Mouse (Mus musculus) stomach, embryonic 16.5 days (tissue): ENCODE data around the gene Uprt. TPM values are rescaled to one million over a fixed set of nuclear protein-coding genes. Genes with fewer than 3 reads are reported as not detected.

Source experiments
- ATAC-seq: fragments of 200-750 bp; cut with Nextera tagmentation; 2 replicates; pipeline ENCODE4 v1.8.0; 2017; ENCODE audit warnings: moderate number of reproducible peaks, moderate TSS enrichment; ENCODE audit not compliant: insufficient read depth, low FRiP score
- H3K27ac ChIP-seq: fragments of 300-500 bp; sonication (generic); 2 replicates; pipeline ENCODE4 v1.5.1; 2014; ENCODE audit warnings: low read length
- H3K27me3 ChIP-seq: fragments of 300-500 bp; sonication (generic); 2 replicates; pipeline ENCODE4 v1.6.1; 2014; ENCODE audit warnings: low read length, control low read depth, mixed read lengths; ENCODE audit not compliant: control insufficient read depth, insufficient read depth
- H3K36me3 ChIP-seq: fragments of 300-500 bp; sonication (generic); 2 replicates; pipeline ENCODE4 v1.6.1; 2014; ENCODE audit warnings: low read length; ENCODE audit not compliant: control insufficient read depth, insufficient read depth
- H3K4me1 ChIP-seq: fragments of 300-500 bp; sonication (generic); 2 replicates; pipeline ENCODE4 v1.6.1; 2014; ENCODE audit warnings: low read length, control low read depth, mixed read lengths; ENCODE audit not compliant: control insufficient read depth, insufficient read depth
- H3K4me2 ChIP-seq: fragments of 300-500 bp; sonication (generic); 2 replicates; pipeline ENCODE4 v1.6.1; 2014; ENCODE audit warnings: low read depth, low read length, mixed read lengths
- H3K4me3 ChIP-seq: fragments of 300-500 bp; sonication (generic); replicated peaks from 2 replicates; pipeline ENCODE4 v1.5.1; 2014; ENCODE audit warnings: mild to moderate bottlenecking, low read length
- H3K9ac ChIP-seq: fragments of 300-500 bp; sonication (generic); 2 replicates; pipeline ENCODE4 v1.6.1; 2014; ENCODE audit warnings: low read length
- H3K9me3 ChIP-seq: fragments of 300-500 bp; sonication (generic); replicated peaks from 2 replicates; pipeline ENCODE4 v1.6.1; 2016; ENCODE audit warnings: low read length, control low read depth; ENCODE audit not compliant: control insufficient read depth
- WGBS: fragments of 180-500 bp; shearing (Covaris S2); extraction: QIAGEN DNeasy Blood & Tissue Kit; methylation state at CpG from one replicate; pipeline ENCODE4 v1.1.7; 2014; 5-methylcytosine and 5-hydroxymethylcytosine counted together
- polyA plus RNA-seq: library from polyadenylated mRNA; unstranded; fragments of >200 nt; fragmentation: Nextera tagmentation; extraction: Ambion mirVana; gene quantifications from 2 replicates; pipeline ENCODE4 v1.2.1, GENCODE M21; 2015

Gene Uprt
- polyA plus RNA-seq, result 1.8 and 1.9 TPM in 2 replicates

- H3K36me3 ChIP-seq, result no peaks in the 10 kb centered on the region
- H3K9ac ChIP-seq, result peak within 1 kb of the TSS; percentile 62
- no peaks in the 10 kb centered on the region for H3K9me3 ChIP-seq
- H3K4me1 ChIP-seq, result no peaks in the 10 kb centered on the region
- peak within 1 kb of the TSS; percentile 57 for H3K27ac ChIP-seq
- 21% methylated on average over 34 of the region's 34 CpGs for WGBS
- H3K4me3 ChIP-seq, result peak within 1 kb of the TSS; percentile 53
- peak within 1 kb of the TSS; percentile 59 for H3K4me2 ChIP-seq
- peak; percentile 96 for ATAC-seq
- peaks cover 5% of the 10 kb centered on the region; the same call in 1 of the 2 replicates for H3K27me3 ChIP-seq
Observed at GRCm38 (mm10) chrX:104482572-104483443, at the start of gene Uprt. Uprt (plus strand) TSS chrX:104482818.

- H3K36me3 ChIP-seq, result no peaks in the 10 kb centered on the region
- H3K27ac ChIP-seq, result no peak overlapping the region
- H3K4me2 ChIP-seq, result no peak overlapping the region
- no peak for ATAC-seq
- peaks cover 7% of the 10 kb centered on the region; the same call in 1 of the 2 replicates for H3K27me3 ChIP-seq
- no peak overlapping the region for H3K9ac ChIP-seq
- no peak overlapping the region for H3K4me3 ChIP-seq
- H3K9me3 ChIP-seq, result no peaks in the 10 kb centered on the region
- H3K4me1 ChIP-seq, result no peaks in the 10 kb centered on the region
- 38% methylated on average over 1 of the region's 1 CpGs for WGBS
Observed at GRCm38 (mm10) chrX:104433456-104433855, 49.2 kb upstream of the Uprt start.

- no peak for ATAC-seq
- Histone ChIP-seq H3K36me3 (no peaks in the 10 kb centered on the region), H3K9ac (no peak overlapping the region), H3K27ac (no peak overlapping the region), H3K4me3 (no peak overlapping the region), H3K9me3 (no peaks in the 10 kb centered on the region), H3K27me3 (peaks cover 3% of the 10 kb centered on the region), H3K4me1 (no peaks in the 10 kb centered on the region), H3K4me2 (no peak overlapping the region)
- WGBS, result 80% methylated on average over 1 of the region's 1 CpGs
Observed at GRCm38 (mm10) chrX:104452433-104452832, 30.2 kb upstream of the Uprt start.

GRCm38 (mm10) chrX:104461755-104462154 lies 20.9 kb upstream of the Uprt start:
- Histone ChIP-seq H3K9ac (no peak overlapping the region), H3K4me3 (no peak overlapping the region), H3K9me3 (no peaks in the 10 kb centered on the region), H3K27me3 (no peaks in the 10 kb centered on the region; the same call in 1 of the 2 replicates), H3K27ac (no peak overlapping the region), H3K4me2 (no peak overlapping the region), H3K36me3 (no peaks in the 10 kb centered on the region), H3K4me1 (no peaks in the 10 kb centered on the region)
- 25% methylated on average over 2 of the region's 2 CpGs for WGBS
- ATAC-seq, result no peak

- Histone ChIP-seq H3K4me2 (no peak overlapping the region), H3K4me3 (no peak overlapping the region), H3K9me3 (no peaks in the 10 kb centered on the region), H3K4me1 (no peaks in the 10 kb centered on the region), H3K27ac (no peak overlapping the region), H3K9ac (no peak overlapping the region), H3K27me3 (no peaks in the 10 kb centered on the region), H3K36me3 (no peaks in the 10 kb centered on the region)
- no peak for ATAC-seq
- 33% methylated on average over 6 of the region's 6 CpGs for WGBS
Observed at GRCm38 (mm10) chrX:104464376-104464775, 18.2 kb upstream of the Uprt start.

GRCm38 (mm10) chrX:104478041-104478440 lies 4.6 kb upstream of the Uprt start:
- Histone ChIP-seq H3K27me3 (peaks cover 5% of the 10 kb centered on the region; the same call in 1 of the 2 replicates), H3K9me3 (no peaks in the 10 kb centered on the region), H3K4me2 (no peak overlapping the region), H3K4me1 (no peaks in the 10 kb centered on the region), H3K4me3 (no peak overlapping the region), H3K9ac (no peak overlapping the region), H3K27ac (no peak overlapping the region), H3K36me3 (no peaks in the 10 kb centered on the region)
- ATAC-seq, result no peak
- WGBS, result 15% methylated on average over 2 of the region's 2 CpGs

GRCm38 (mm10) chrX:104483444-104483808 lies 808 bp downstream of the Uprt start:
- Histone ChIP-seq H3K36me3 (no peaks in the 10 kb centered on the region), H3K27me3 (peaks cover 5% of the 10 kb centered on the region; the same call in 1 of the 2 replicates), H3K9me3 (no peaks in the 10 kb centered on the region), H3K4me3 (peak overlapping the region; percentile 53), H3K4me2 (peak overlapping the region; percentile 59), H3K9ac (peak overlapping the region; percentile 62), H3K27ac (peak overlapping the region; percentile 57), H3K4me1 (no peaks in the 10 kb centered on the region)
- peak; percentile 80 for ATAC-seq
- 15% methylated on average over 6 of the region's 6 CpGs for WGBS

- WGBS, result 80% methylated on average over 2 of the region's 2 CpGs
Observed at GRCm38 (mm10) chrX:104485596-104485995, 3.0 kb downstream of the Uprt start.

GRCm38 (mm10) chrX:104488036-104488435 lies 5.4 kb downstream of the Uprt start:
- Histone ChIP-seq H3K4me2 (no peak overlapping the region), H3K4me1 (no peaks in the 10 kb centered on the region), H3K9ac (no peak overlapping the region), H3K36me3 (no peaks in the 10 kb centered on the region), H3K27ac (no peak overlapping the region), H3K27me3 (peaks cover 2% of the 10 kb centered on the region; the same call in 1 of the 2 replicates), H3K9me3 (no peaks in the 10 kb centered on the region), H3K4me3 (no peak overlapping the region)
- WGBS, result 62% methylated on average over 3 of the region's 3 CpGs
- no peak for ATAC-seq

More at GRCm38 (mm10) chrX:104485596-104485995, 3.0 kb downstream of the Uprt start:
- Histone ChIP-seq H3K9ac (no peak overlapping the region), H3K9me3 (no peaks in the 10 kb centered on the region), H3K36me3 (no peaks in the 10 kb centered on the region), H3K27me3 (peaks cover 8% of the 10 kb centered on the region; the same call in 1 of the 2 replicates), H3K4me3 (no peak overlapping the region), H3K27ac (no peak overlapping the region), H3K4me1 (no peaks in the 10 kb centered on the region), H3K4me2 (no peak overlapping the region)
- no peak for ATAC-seq
